Mouse (Mus musculus) adrenal gland, postnatal 10 days (tissue): ENCODE data around the gene 1700088E04Rik. TPM values are rescaled to one million over a fixed set of nuclear protein-coding genes. Genes with fewer than 3 reads are reported as not detected.

ENCODE experiments used
- DNase-seq: peaks from one replicate; pipeline ENCODE4 v3.0.0; 2021; ENCODE audit warnings: mixed read lengths
- total RNA-seq, 2 experiments: library from RNA; stranded (reverse); gene quantifications; 2 replicates each; pipeline ENCODE4 v1.2.3; 2021

1700088E04Rik gene
- total RNA-seq, 2 experiments from 2014 or later: 3.5 to 3.7 TPM

DNA sequence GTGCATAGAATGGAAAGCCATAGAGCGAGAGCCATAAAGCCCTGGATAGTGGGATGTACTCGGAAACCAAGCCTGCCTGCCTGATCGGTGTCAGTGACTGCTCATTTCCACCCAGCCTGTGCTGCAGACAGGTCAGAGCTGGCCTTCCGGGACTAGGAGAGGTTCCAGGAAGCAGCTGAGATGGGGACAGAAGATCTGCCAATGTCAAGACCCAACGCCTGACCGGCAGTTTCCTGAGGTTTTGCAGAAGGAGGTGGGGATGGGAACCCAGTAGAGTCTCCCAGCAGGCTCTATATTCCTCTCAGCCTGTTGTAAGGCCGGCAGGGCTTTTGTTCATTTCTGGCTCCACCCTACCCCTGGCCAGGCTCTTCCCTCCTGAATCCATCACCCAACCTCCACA, 42.2 kb downstream of the 1700088E04Rik start:
- no peak for DNase-seq

GRCm38 (mm10) chr15:79098220-79098619, 42.8 kb downstream of the 1700088E04Rik start:
- no peak for DNase-seq

GRCm38 (mm10) chr15:79097611-79098025, 43.4 kb downstream of the 1700088E04Rik start:
- DNase-seq: peak; percentile 82

- no peak for DNase-seq
Measured at GRCm38 (mm10) chr15:79097135-79097534, 43.9 kb downstream of the 1700088E04Rik start.

GRCm38 (mm10) chr15:79096556-79096955, 44.5 kb downstream of the 1700088E04Rik start:
- peak; percentile 55 for DNase-seq

DNA sequence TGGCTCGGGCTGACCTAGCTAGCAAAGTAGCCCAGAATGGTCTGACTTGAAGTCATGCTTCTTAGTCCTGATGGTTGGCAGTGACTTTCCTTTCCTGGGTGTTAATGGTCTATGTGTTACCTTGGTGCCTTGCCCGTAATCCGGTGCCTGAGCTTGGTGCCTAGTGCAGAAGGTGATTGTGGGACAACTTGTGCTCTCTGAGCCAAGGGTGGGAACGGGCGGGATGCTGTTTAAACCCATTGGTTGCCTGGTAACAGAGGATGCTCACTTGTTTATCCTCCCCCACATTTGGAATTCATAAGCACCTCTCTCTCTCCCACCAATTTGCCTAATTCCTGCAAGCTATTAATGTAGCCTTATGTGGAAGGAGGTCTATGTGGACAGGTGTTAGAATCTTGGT, 45.6 kb downstream of the 1700088E04Rik start:
- DNase-seq: no peak

DNA sequence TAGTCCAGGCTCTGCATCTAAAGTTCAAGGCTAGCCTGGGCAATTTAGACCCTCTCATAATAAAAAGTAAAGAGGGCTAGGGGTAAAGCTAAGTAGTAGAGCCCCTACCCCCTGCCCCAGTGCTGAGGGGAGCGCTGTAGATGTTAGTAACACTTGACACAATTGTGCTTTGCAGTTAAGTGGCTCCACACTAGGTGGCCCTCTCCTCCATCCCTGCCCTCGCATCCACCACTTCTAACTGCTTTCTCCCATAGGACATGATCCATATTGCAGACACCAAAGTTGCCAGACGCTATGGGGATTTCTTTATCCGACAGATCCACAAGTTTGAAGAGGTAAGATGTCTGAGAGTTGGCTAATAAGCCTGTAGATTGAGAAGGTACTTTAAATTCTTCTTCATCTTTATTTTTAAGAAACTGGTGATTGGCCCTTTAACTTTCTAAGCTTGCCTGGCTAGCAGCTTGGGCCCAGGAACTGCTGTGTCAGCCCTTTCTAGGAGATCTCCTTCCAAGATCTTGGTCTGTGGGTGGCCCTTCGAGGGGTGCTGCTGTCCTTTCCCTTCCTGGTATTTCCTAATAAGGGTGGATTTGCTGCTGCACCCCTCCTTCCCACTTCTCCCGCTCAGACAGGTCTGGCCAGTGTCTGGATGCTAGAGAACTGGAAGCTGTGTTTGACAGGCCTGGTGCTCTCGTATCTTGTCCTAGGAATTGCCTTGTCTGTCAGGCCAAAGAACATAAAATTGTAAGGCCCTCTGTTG, 47.8 kb downstream of the 1700088E04Rik start:
- peak; percentile 67 for DNase-seq

- no peak for DNase-seq
Measured at GRCm38 (mm10) chr15:79092284-79092683, 48.8 kb downstream of the 1700088E04Rik start.

DNA sequence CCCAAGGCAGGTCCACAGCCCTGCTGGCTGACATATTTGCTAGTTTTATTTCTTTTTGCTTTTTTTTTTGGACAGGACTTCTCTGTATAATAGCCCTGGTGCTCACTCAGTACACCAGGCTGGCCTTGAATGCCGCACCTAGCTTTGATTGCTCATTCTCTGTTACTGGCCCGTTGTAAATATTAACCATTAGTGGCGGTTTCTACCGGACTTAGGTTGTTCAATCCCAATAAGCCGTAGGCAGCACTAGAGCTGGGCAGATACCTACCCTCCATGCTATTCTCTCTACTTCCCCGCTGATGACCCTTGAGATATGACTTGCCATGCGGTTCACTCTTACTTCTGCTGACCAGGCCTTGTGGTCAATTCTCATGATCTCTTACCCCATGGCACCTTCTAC, 61.5 kb downstream of the 1700088E04Rik start:
- DNase-seq: no peak

Other genes with a start within 250 kb of the 1700088E04Rik start
- gene Gm49510, start 241.6 kb downstream of the 1700088E04Rik start, total RNA-seq: not detected
- gene Sh3bp1, start 241.5 kb downstream of the 1700088E04Rik start, total RNA-seq: 10 to 100 TPM; 11.7 to 17.1 TPM
- 1 to 10 TPM; 5.2 to 6.1 TPM for gene Pdxp, start 227.3 kb downstream of the 1700088E04Rik start, total RNA-seq
- 100 to 1,000 TPM; 601 to 606 TPM for gene Lgals1, start 214.5 kb downstream of the 1700088E04Rik start, total RNA-seq
- 10 to 100 TPM; 34.4 to 35.2 TPM for gene Nol12, start 206.3 kb downstream of the 1700088E04Rik start, total RNA-seq
- gene Triobp, start 193.5 kb downstream of the 1700088E04Rik start, total RNA-seq: 10 to 100 TPM; 87.8 to 88.2 TPM
- gene H1f0, start 112.8 kb downstream of the 1700088E04Rik start, total RNA-seq: 100 to 1,000 TPM; 195 to 222 TPM
- under 1 TPM; 0.30 to 0.48 TPM for gene Galr3, start 99.4 kb downstream of the 1700088E04Rik start, total RNA-seq
- 10 to 100 TPM; 19.2 to 21.4 TPM for gene Ankrd54, start 78.4 kb downstream of the 1700088E04Rik start, total RNA-seq
- 100 to 1,000 TPM; 172 to 182 TPM for gene Eif3l, start 66.1 kb downstream of the 1700088E04Rik start, total RNA-seq
- gene Micall1, start 32.4 kb downstream of the 1700088E04Rik start, total RNA-seq: 10 to 100 TPM; 29.0 to 33.4 TPM
- gene Polr2f, start 244 bp downstream of the 1700088E04Rik start, total RNA-seq: 100 to 1,000 TPM; 145 TPM
- gene Sox10, start 24.0 kb upstream of the 1700088E04Rik start, total RNA-seq: 1 to 10 TPM; 4.7 to 5.3 TPM
- gene Pick1, start 87.9 kb upstream of the 1700088E04Rik start, total RNA-seq: 10 to 100 TPM; 18.9 to 28.4 TPM
- gene Gm49486, start 88.1 kb upstream of the 1700088E04Rik start, total RNA-seq: under 1 TPM; 0.24 to 0.45 TPM
- gene Slc16a8, start 113.5 kb upstream of the 1700088E04Rik start, total RNA-seq: under 1 TPM in 1 of 2 experiments, not detected in 1; 0.15 TPM
- gene Baiap2l2, start 144.3 kb upstream of the 1700088E04Rik start, total RNA-seq: under 1 TPM; 0.85 to 0.99 TPM
- 10 to 100 TPM; 27.0 to 27.5 TPM for gene Pla2g6, start 187.1 kb upstream of the 1700088E04Rik start, total RNA-seq
- 10 to 100 TPM in 1 of 2 experiments, 1 to 10 TPM in 1; 3.6 to 10.8 TPM for gene Maff, start 205.4 kb upstream of the 1700088E04Rik start, total RNA-seq